Mouse (Mus musculus) megakaryocyte, embryonic 14.5 days (primary cell): ENCODE results near the gene Prex1.

Source experiments
- FLI1 ChIP-seq: IDR thresholded peaks from 2 replicates; pipeline ENCODE4 v1.6.1; 2012; ENCODE audit warnings: low read length, inconsistent platforms, mixed read lengths
- GATA1 ChIP-seq: IDR thresholded peaks from 3 replicates; pipeline ENCODE4 v1.6.1; 2012; ENCODE audit warnings: mixed read lengths, low read length, inconsistent platforms, borderline replicate concordance

DNA sequence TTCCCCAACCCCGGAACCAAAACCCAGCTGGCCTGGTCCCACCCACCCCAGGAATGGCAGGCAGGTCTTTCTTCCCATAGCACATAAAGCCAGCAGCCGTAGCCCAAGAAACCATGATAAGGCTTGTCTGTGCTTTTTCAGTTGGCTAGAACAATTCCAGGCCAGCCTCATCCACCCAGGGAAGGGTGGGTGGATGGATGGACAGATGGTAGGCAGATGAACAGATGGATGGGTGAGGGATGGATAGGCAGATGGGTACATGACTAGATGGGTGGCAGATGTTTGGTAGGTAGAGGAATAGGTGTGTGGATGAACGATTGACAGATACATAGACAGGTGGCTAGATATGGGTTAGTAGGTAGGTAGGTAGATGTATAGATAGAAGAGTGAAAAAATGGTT, 110.7 kb downstream of the Prex1 start:
- no peak for TF ChIP-seq FLI1
- no peak for TF ChIP-seq GATA1
